Mouse (Mus musculus) cerebellum, adult 2 months (tissue): ENCODE measurements around the gene Speer4d.
"Not testable (repeated sequence)": the region's sequence is repeated elsewhere in the genome, so short reads cannot be mapped to it uniquely, and the experiment has no call there.

Source experiments
- CTCF ChIP-seq: fragments of 200-500 bp; IDR thresholded peaks from 2 replicates; pipeline ENCODE4 v1.5.1; 2011; ENCODE audit warnings: low read depth, mild to moderate bottlenecking, control low read depth, low read length, moderate library complexity, borderline replicate concordance; ENCODE audit not compliant: insufficient read depth
- POLR2A ChIP-seq: fragments of 200-500 bp; IDR thresholded peaks from 2 replicates; pipeline ENCODE4 v1.6.1; 2011; ENCODE audit warnings: low read length, control low read depth, borderline replicate concordance; ENCODE audit not compliant: insufficient read depth

GRCm38 (mm10) chr5:15577033-15577432, 41.8 kb upstream of the Speer4d start, which contains the start of gene Gm21083:
- not testable (repeated sequence) for TF ChIP-seq CTCF, POLR2A
